Mouse (Mus musculus): Measurements from ENCODE around the gene Stambp.

DNA sequence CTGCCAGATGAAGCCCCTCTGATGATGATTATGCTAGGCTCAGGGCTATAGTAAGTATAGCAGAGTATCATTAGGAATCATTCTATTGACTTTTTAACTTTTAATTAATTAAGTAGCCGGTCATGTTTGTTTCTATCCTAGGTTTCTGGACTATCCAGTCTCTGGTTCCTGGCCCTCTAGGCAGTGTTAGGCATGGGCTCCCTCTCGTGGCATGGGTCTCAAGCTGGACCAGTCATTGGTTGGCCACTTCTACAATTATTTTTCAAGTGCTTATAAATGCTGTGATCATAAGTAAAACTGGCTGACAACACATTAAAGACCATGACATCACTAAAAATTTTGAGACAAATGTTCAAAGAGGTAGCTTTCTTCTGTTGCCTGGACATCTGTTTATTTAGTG, 62.3 kb downstream of the Stambp start:
- peak; percentile 17; the same call in 1 of the 2 replicates for TF ChIP-seq CTCF (IDR thresholded peaks at IDR 0.05; ENCODE audit: borderline replicate concordance, insufficient read depth, low read length)
- TF ChIP-seq POLR2A (IDR thresholded peaks at IDR 0.05; ENCODE audit: low read depth, low read length): no peak

Measured in embryonic fibroblast, embryonic 13.5 days (primary cell).